Mouse (Mus musculus) CH12.LX (cell line): ENCODE data around the gene Abca7.

Source experiments
- CTCF ChIP-seq, 2 experiments: IDR thresholded peaks in 1 of 2; conservative IDR thresholded peaks in 1 of 2; 2 replicates each; pipeline ENCODE4 v1.5.1; 2011 to 2012; ENCODE audit warnings: low read depth in 2 of 2, low read length in 2 of 2, improper control_type of control experiment in 1 of 2, inconsistent platforms in 1 of 2, mild to moderate bottlenecking in 1 of 2, moderate library complexity in 1 of 2
- EP300 ChIP-seq: IDR thresholded peaks from 2 replicates; pipeline ENCODE4 v1.6.1; 2011; ENCODE audit warnings: low read length, improper control_type of control experiment
- GABPA ChIP-seq: IDR thresholded peaks from 2 replicates; pipeline ENCODE4 v1.6.1; 2012; ENCODE audit warnings: low read depth, low read length, improper control_type of control experiment, inconsistent platforms; ENCODE audit not compliant: insufficient replicate concordance
- JUN ChIP-seq: IDR thresholded peaks from 2 replicates; pipeline ENCODE4 v1.6.1; 2011; ENCODE audit warnings: low read depth, mild to moderate bottlenecking, low read length, improper control_type of control experiment, moderate library complexity; ENCODE audit not compliant: insufficient read depth
- KAT2A ChIP-seq: IDR thresholded peaks from 2 replicates; pipeline ENCODE4 v1.6.1; 2012; ENCODE audit warnings: low read length, improper control_type of control experiment, inconsistent platforms; ENCODE audit not compliant: insufficient replicate concordance
- ZC3H11A ChIP-seq: IDR thresholded peaks from 2 replicates; pipeline ENCODE4 v1.6.1; 2012; ENCODE audit warnings: low read depth, mild to moderate bottlenecking, inconsistent platforms, low read length, improper control_type of control experiment

DNA sequence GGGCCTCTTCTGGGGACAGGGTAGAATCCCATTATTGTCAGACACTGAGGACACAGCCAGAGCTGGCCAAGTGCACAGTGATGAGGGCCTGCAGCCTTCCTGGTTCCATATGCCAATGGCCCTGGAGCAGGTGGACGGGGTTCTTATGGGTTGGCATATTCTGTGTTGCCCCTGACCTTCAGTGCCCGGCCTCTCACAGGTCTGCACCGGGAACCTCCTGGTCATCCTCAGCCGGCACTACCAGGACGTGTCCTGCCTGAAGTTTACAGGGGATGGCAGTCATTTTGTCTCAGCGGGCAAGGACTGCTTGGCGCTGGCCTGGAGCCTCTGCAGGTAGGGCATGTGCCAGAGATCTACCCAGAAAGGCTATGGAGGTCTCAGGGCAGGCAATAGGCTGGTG lies 31.6 kb upstream of the Abca7 start:
- TF ChIP-seq EP300, result no peak
- no peak for TF ChIP-seq CTCF (conservative IDR thresholded peaks at IDR 0.05 in 1 of 2, IDR thresholded peaks at IDR 0.05 in 1 of 2; ENCODE audit: low read depth in 2 of 2, low read length in 2 of 2)
- no peak for TF ChIP-seq KAT2A
- TF ChIP-seq GABPA, result no peak
- TF ChIP-seq JUN, result no peak
- no peak for TF ChIP-seq ZC3H11A
